Mouse (Mus musculus) layer of hippocampus, adult 9-10 months (tissue): ENCODE measurements around the gene Car3.

Experiments used
- DNase-seq: peaks from one replicate; pipeline ENCODE4 v3.0.0; 2022; ENCODE audit warnings: low spot score

Car3 gene

DNA sequence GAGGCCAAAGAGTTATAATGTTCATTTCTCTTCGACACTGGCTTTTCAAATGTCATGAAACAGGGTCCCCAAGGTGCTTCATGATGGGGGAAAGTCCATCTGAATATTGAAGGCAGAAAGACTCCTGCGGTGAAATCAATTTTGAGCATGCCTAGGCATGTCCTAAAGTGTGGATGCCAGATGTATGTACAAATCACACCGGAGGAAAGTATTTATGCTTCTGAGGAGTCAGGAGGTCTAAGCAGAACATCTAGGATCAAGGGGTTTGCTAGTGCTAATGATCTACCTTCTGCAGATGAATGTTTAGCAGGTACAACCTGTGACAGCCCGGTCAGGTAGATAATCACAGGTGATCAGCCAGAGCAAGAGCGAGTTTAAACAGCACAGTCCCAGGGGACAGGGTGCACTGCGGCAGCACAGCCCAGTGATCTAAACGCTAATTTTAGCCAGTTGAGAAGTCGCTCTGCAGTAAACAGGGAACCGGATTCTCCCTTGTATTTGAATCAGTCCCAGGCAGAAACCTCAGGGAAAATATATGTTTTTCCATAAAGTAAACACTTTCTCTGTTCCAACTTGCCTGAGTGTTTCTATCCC lies 13.1 kb downstream of the Car3 start:
- DNase-seq, result no peak

DNA sequence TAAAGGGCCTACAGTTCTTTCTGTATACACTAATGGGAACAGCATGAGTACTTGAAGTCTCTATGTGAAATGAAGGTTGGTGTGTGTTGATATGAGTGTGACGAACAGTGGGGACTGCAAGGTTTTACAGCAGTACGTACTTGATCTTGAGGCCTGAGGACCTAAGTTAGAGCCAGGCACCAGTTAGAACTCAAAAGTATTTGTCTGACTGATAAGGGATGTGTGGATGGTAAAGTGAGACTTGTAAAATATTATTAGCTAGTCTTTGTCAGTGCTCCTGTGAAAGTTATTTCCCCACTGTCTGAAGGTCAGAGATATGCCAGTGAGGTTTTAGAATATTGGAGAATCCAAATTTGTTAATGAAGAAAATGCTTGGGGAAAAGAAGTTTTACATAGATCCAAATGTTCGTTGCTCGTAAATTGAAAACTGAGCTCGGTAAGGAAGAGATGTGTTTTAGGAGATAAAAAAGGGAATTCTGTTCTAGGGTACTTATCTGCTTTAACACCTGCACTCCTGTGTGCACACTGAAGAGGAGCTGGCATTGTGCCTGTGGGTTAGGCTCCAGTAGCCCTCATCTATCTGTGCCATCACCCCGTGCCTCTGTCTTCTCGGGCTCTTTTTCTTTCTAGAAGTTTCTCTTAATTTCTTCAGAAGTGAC lies 14.1 kb downstream of the Car3 start:
- DNase-seq, result no peak

GRCm38 (mm10) chr3:14878749-14879223 lies 15.5 kb downstream of the Car3 start:
- no peak for DNase-seq

DNA sequence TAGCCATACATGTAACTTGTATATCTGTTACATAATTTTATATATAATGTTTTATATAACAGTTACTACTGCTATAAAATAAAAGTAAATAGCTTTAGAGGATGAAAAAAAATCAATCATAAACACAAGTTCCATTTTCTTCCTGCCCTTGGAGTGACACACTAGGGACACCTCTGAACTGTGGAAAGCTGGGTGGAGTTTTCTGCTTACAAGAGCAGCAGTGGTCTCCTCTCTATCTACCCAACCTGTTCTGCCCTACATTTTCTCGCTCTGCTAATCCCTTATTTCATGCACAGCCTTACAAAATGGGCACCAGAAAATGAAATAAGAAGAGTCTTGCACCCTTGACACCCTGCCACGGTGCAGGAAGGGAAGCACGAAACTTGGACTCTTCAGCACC lies 16.0 kb downstream of the Car3 start:
- no peak for DNase-seq

- DNase-seq, result no peak
These were observed 17.0 kb downstream of the Car3 start for GRCm38 (mm10) chr3:14880277-14880676.

DNA sequence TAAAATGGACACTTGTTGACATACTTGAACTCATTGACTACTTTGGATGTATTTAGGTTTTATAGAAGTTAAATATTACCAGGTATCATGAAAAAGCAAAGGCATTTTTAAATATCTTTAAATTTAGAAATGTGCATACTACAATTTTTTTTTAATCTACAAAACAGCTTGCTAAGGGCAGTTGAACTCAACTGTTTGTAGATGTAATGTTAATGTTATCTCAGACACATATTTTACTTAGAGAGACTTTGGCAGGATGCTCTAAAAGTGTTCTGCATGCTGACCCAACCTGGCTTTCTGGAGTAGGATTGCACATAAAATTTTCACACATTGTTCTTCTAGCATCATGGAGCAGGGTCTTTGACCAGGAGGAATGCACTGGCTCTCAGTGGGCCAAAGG lies 18.7 kb downstream of the Car3 start:
- DNase-seq, result no peak

GRCm38 (mm10) chr3:14882756-14883155 lies 19.4 kb downstream of the Car3 start:
- no peak for DNase-seq

DNA sequence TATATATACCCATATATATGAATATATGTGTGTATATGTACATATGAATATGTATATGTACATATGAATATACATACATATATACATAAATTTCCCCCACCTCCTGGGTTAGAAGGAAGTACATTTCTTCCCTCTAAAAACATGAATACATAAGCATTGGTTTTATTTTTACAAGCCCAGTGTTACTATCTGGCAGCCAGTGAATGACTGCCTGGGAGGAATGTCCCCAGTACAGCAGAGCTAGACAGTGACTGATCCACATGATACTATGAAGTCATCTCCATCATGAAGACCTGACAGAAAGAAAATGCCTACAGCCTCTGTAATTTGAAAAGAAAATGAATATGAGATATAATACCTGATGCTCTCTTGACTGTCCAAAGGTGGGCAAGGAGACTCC lies 21.5 kb downstream of the Car3 start:
- DNase-seq, result no peak

DNA sequence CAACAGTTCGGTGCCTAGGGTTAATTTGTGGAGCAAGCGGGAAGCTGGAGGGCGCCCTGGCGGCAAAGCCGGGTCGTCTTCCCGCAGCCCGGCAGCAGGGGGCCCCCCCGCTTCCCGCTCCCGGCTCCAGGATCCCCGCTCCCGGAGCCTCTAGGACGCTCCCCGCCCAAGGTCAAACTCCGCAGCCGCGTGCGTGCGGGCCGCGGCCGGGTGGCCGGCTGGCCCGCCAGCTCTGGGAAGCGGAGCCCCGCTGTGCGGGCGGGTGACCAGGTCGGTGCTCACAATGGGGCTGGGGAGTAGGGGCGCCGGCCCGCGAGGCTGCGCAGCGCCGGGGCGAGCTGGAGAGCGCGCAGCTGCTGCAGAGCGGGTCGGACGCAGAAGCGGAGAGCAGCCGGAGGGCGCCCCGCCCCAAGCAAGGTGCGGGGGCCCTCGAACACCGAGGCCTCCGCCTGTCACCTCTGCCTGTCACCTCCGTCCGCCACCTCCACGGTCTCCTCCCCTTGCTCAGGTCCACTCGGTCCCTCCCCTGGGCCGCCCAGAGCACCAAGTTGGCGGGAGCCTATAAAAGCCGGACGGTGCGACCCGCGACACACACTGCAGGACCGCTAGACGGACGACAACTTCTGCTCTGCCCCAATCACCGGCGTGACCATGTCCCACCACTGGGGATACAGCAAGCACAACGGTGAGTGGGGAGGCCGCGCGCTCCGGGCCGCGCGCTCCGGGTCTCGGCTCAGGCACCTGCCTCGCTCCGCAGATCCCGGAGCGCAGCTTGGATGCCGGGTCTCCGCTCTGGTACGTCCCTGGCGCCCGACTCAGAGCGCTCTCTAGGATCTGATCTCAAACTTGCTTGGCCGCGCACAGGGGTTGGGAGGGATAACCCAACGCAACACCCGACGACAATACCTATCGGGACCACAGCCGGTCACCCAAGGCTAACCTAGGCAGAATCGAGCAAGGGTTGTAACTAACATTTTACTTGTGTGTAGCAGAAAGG lies 23.1 kb downstream of the Car3 start, which contains the start of gene Car2:
TSS of gene Car2 (plus strand) at position 172 of the 997 bp plus-strand sequence.
- DNase-seq, result no peak

GRCm38 (mm10) chr3:14887134-14887666 lies 23.9 kb downstream of the Car3 start:
- DNase-seq, result no peak

- no peak for DNase-seq
These were observed 24.5 kb downstream of the Car3 start for GRCm38 (mm10) chr3:14887686-14888295.

DNA sequence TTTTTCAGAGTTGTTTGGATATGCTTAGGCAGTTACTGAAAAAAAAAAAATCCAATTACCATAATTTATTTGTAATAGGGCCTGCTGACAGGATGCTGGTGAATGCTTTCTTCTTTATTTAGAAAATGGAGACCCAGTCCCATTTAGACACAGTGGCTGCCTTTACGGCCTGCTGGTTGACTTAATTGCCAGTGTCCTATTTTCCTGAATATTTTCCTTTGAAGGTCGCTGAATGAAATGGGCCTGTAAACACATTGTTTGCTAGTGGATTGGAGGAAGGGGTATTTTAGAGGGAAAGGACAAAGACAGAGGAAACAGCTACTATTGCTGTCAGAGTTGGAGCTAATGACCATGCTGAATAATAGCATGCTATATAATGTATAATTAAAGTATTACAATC lies 25.2 kb downstream of the Car3 start:
- no peak for DNase-seq

DNA sequence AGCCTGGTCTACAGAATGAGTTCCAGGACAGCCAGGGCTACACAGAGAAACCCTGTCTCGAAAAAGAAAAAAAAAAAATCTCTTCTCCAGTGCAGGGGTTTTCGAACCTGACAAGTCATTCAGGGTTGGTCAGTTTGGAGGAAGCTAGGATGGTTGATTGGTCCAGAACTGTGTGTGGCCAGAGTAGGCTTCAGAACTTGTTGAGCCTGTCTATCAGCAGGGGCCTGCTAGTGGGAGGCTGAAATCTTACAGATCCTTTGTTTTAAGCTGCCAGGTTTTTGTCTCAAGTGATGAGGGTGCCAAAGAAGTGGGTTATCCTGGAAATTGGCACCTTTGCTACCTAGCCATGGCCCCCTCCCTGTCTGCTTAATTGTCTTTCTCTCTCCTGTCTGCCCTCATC lies 25.8 kb downstream of the Car3 start:
- no peak for DNase-seq

DNA sequence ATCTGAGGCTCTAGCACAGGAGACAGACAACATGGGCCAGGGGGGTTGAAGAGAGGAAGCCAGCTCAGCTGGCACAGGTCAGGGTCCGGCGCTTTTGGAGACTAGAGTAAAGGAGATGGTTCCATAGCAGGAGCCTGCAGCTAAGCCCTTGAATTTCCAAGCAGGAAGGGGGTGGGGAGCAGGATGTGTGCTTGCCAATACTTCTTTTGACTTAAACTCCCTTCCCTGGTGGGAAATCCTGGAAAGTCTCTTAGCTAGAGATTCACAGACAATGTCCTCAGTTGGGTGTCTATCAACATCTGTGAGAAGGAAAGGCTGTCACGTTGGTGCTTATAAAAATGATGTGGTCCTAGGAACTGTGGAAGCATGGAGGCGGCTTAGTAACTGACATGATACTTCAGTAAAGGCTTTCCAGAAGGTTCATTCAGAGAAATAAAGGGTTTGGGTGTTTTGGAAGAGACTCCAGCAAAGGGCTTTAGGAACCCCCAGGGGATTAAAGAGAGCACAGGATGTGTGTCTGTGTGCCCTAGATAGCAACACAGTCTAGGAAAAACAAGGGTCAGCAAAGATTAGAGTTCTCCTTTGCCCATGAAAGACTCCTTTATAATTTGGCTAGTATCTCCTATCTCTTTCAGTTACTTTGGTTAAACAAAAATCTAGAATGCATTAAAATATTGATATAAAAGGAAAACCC lies 26.6 kb downstream of the Car3 start:
- no peak for DNase-seq

GRCm38 (mm10) chr3:14892991-14893390 lies 29.7 kb downstream of the Car3 start:
- DNase-seq, result no peak

GRCm38 (mm10) chr3:14893700-14894099 lies 30.4 kb downstream of the Car3 start:
- DNase-seq, result no peak

GRCm38 (mm10) chr3:14895333-14895732 lies 32.0 kb downstream of the Car3 start:
- no peak for DNase-seq

GRCm38 (mm10) chr3:14897770-14898169 lies 34.5 kb downstream of the Car3 start:
- no peak for DNase-seq

- DNase-seq, result no peak
These were observed 40.1 kb downstream of the Car3 start for GRCm38 (mm10) chr3:14903380-14903779.

DNA sequence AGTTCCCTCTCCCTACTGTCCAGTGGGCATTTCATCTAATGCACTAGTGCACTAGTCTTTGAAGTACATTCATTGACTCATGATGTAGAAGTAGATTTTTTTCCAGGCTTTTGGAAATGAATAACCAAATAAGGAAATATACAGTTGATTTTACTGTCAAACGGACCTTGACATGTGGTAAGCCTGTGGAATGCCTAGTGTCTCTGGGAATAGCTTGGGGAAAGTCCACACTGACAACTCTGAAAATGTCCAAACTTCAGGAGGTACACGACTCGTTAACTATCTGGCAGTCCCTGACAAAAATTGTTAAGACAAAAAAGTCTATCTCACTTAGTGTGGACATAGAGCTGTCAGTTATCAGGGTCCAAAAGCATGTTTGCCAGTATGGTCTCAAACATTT lies 40.9 kb downstream of the Car3 start:
- no peak for DNase-seq

- DNase-seq, result no peak
These were observed 44.0 kb downstream of the Car3 start for GRCm38 (mm10) chr3:14907271-14907670.
